Mouse (Mus musculus) embryonic facial prominence, embryonic 11.5 days (tissue): ENCODE measurements around the gene Krr1. TPM values are rescaled to one million over a fixed set of nuclear protein-coding genes. Genes with fewer than 3 reads are reported as not detected.

Experiments used
- ATAC-seq: fragments of 200-750 bp; cut with Nextera tagmentation; replicated peaks from 2 replicates; pipeline ENCODE4 v1.8.0; 2017; ENCODE audit warnings: low read depth; ENCODE audit not compliant: insufficient number of reproducible peaks, low FRiP score, low TSS enrichment
- DNase-seq: peaks from one replicate; pipeline ENCODE4 v3.0.0-alpha.2; 2015; ENCODE audit warnings: low spot score
- H3K27ac ChIP-seq: fragments of 300-500 bp; sonication (generic); replicated peaks from 2 replicates; pipeline ENCODE4 v1.5.1; 2014; ENCODE audit warnings: mild to moderate bottlenecking, low read depth, low read length, control low read depth
- H3K27me3 ChIP-seq: fragments of 300-500 bp; sonication (generic); 2 replicates; pipeline ENCODE4 v1.6.1; 2014; ENCODE audit warnings: mild to moderate bottlenecking, low read length, moderate library complexity, mixed read lengths; ENCODE audit not compliant: control insufficient read depth, insufficient read depth
- H3K36me3 ChIP-seq: fragments of 300-500 bp; sonication (generic); replicated peaks from 2 replicates; pipeline ENCODE4 v1.6.1; 2014; ENCODE audit warnings: low read depth, mild to moderate bottlenecking, low read length, moderate library complexity, mixed read lengths; ENCODE audit not compliant: control insufficient read depth, insufficient read depth
- H3K4me1 ChIP-seq: fragments of 300-500 bp; sonication (generic); 2 replicates; pipeline ENCODE4 v1.6.1; 2014; ENCODE audit warnings: low read length, mixed read lengths; ENCODE audit not compliant: control insufficient read depth, insufficient read depth
- H3K4me2 ChIP-seq: fragments of 300-500 bp; sonication (generic); 2 replicates; pipeline ENCODE4 v1.6.1; 2014; ENCODE audit warnings: low read depth, mild to moderate bottlenecking, control low read depth, low read length, moderate library complexity
- H3K4me3 ChIP-seq: fragments of 300-500 bp; sonication (generic); 2 replicates; pipeline ENCODE4 v1.5.1; 2014; ENCODE audit warnings: low read depth, low read length, control low read depth
- H3K9ac ChIP-seq: fragments of 300-500 bp; sonication (generic); replicated peaks from 2 replicates; pipeline ENCODE4 v1.6.1; 2014; ENCODE audit warnings: mild to moderate bottlenecking, control low read depth, low read length
- H3K9me3 ChIP-seq: fragments of 300-500 bp; sonication (generic); replicated peaks from 2 replicates; pipeline ENCODE4 v1.6.1; 2016; ENCODE audit warnings: mild to moderate bottlenecking, low read length, inconsistent platforms, mixed read lengths; ENCODE audit not compliant: control insufficient read depth
- WGBS: fragments of 180-500 bp; shearing (Covaris S2); extraction: QIAGEN DNeasy Blood & Tissue Kit; methylation state at CpG from one replicate; pipeline ENCODE4 v1.1.7; 2014; 5-methylcytosine and 5-hydroxymethylcytosine counted together
- polyA plus RNA-seq: library from polyadenylated mRNA; unstranded; fragments of >200 nt; fragmentation: Nextera tagmentation; extraction: Ambion mirVana; gene quantifications from 2 replicates; pipeline ENCODE4 v1.2.1, GENCODE M21; 2014

Gene Krr1
- polyA plus RNA-seq, 1 experiment from 2014 or later = 71.2 TPM

DNA sequence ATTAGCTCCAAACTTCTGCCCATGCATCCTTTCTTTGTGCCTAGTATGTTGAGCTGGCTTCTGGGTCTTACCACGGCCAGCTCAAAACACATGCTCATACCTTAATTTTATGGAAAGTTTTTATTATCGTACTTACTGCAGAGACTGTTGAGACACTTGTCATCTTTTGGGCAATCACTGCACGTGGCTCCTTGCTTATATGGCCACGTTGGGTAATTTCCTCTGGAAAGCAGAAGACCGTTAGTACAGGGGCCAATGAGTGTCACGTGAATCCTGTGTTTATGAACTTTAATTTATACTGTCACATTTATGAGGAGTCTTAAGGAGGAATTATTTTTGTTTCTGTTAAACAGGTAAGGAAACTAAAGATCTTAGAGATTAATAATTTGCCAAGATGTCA is 14.0 kb downstream of the Krr1 start:
- no peak for ATAC-seq

GRCm38 (mm10) chr10:111995803-111996548 is 23.5 kb downstream of the Krr1 start:
- 89% methylated on average over 11 of the region's 11 CpGs for WGBS

More for the DNA sequence above, 14.0 kb downstream of the Krr1 start:
- Histone ChIP-seq H3K9ac (no peak overlapping the region), H3K9me3 (no peaks in the 10 kb centered on the region), H3K27ac (no peak overlapping the region), H3K4me3 (no peak overlapping the region), H3K36me3 (peaks cover 3% of the 10 kb centered on the region), H3K4me1 (no peaks in the 10 kb centered on the region), H3K27me3 (no peaks in the 10 kb centered on the region), H3K4me2 (no peak overlapping the region)
- 92% methylated on average over 6 of the region's 6 CpGs for WGBS
- no peak for DNase-seq

GRCm38 (mm10) chr10:111996549-111996904 is 24.1 kb downstream of the Krr1 start:
- no peaks in the 10 kb centered on the region for H3K27me3 ChIP-seq
- no peaks in the 10 kb centered on the region for H3K36me3 ChIP-seq
- ATAC-seq (no peak), DNase-seq (no peak)
- no peaks in the 10 kb centered on the region for H3K9me3 ChIP-seq
- no peak overlapping the region for H3K4me3 ChIP-seq
- H3K27ac ChIP-seq = no peak overlapping the region
- no peak overlapping the region for H3K4me2 ChIP-seq
- H3K9ac ChIP-seq = no peak overlapping the region
- 93% methylated on average over 7 of the region's 7 CpGs for WGBS
- no peaks in the 10 kb centered on the region for H3K4me1 ChIP-seq

More at GRCm38 (mm10) chr10:111995803-111996548, 23.5 kb downstream of the Krr1 start:
- Histone ChIP-seq H3K4me1 (no peaks in the 10 kb centered on the region), H3K27me3 (no peaks in the 10 kb centered on the region), H3K27ac (no peak overlapping the region), H3K9me3 (no peaks in the 10 kb centered on the region), H3K4me3 (no peak overlapping the region), H3K9ac (no peak overlapping the region), H3K4me2 (no peak overlapping the region), H3K36me3 (no peaks in the 10 kb centered on the region)
- no peak for DNase-seq
- no peak for ATAC-seq

DNA sequence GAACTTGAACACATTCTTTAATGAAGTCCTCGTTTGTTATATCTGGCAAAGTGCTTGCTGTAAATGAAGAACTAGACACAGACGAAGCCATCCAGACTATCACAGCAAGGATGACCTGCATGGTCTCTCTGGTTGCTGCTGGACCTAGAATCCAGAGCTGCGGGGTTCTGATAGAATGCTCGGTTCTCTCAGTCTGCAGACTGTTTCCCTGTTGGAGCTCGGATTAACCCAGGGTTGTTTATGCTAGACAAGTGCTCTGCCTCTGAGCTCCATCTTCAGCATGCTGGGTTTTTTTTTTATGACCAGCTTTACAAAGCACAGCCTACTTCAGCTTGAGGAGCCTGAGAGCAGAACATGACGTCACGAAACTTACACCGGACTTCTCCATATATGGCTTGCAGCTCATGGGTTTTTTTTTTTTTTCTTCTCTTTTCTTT is 24.5 kb downstream of the Krr1 start:
- H3K4me3 ChIP-seq = no peak overlapping the region
- WGBS = 76% methylated on average over 8 of the region's 8 CpGs
- no peaks in the 10 kb centered on the region for H3K27me3 ChIP-seq
- H3K9ac ChIP-seq = no peak overlapping the region
- no peaks in the 10 kb centered on the region for H3K9me3 ChIP-seq
- no peak overlapping the region for H3K4me2 ChIP-seq
- no peaks in the 10 kb centered on the region for H3K36me3 ChIP-seq
- ATAC-seq = no peak
- no peak for DNase-seq
- H3K4me1 ChIP-seq = no peaks in the 10 kb centered on the region
- H3K27ac ChIP-seq = no peak overlapping the region

DNA sequence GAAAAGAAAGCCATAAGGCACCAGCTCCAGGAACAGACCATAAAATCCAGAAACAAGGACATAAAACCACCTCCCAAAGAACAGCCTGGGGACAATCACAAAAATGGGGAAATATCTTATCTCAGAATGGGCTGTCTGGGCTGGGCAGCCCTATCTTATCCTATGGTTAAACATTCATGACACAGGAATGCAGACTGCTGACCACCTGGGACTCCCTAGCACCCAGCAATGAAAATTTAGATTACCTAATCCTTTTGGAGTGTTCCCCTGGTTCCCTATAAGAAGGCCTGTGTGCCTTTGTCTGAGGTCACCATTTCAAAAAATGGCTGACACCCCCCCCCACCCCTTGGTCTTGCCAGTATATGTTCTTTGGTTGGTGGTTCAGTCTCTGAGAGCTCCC is 25.2 kb downstream of the Krr1 start:
- Histone ChIP-seq H3K4me2 (no peak overlapping the region), H3K9me3 (no peaks in the 10 kb centered on the region), H3K36me3 (no peaks in the 10 kb centered on the region), H3K9ac (no peak overlapping the region), H3K4me3 (no peak overlapping the region), H3K4me1 (no peaks in the 10 kb centered on the region), H3K27ac (no peak overlapping the region), H3K27me3 (no peaks in the 10 kb centered on the region)
- ATAC-seq (no peak), DNase-seq (no peak)

DNA sequence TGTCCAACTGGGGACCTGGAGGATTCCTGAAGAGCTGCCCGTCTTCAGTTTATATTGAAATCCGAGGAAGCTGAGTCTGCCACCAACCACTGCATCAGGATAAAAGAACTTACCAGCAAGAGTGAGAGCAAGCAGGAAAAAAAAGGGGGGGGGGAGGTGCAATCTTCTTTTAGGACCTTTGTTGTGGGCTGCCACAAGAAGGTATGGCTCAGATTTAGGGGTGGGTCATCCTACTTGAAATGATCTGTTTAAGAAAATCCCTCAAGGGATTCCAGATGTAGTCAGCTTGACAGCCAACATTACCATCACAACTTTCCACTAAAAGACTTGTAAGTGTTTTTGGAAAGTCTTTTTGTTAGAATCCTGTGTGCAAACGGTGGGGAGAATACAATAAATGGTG is 27.3 kb downstream of the Krr1 start:
- Histone ChIP-seq H3K4me2 (no peak overlapping the region), H3K9ac (no peak overlapping the region), H3K27ac (no peak overlapping the region), H3K36me3 (no peaks in the 10 kb centered on the region), H3K4me1 (no peaks in the 10 kb centered on the region), H3K27me3 (no peaks in the 10 kb centered on the region), H3K9me3 (no peaks in the 10 kb centered on the region), H3K4me3 (no peak overlapping the region)
- 52% methylated on average over 3 of the region's 3 CpGs for WGBS
- DNase-seq = no peak
- ATAC-seq = no peak

- no peak overlapping the region for H3K9ac ChIP-seq
- H3K36me3 ChIP-seq = no peaks in the 10 kb centered on the region
- WGBS = 85% methylated on average over 5 of the region's 5 CpGs
- no peak for ATAC-seq
- H3K4me3 ChIP-seq = no peak overlapping the region
- DNase-seq = no peak
- no peaks in the 10 kb centered on the region for H3K9me3 ChIP-seq
- no peak overlapping the region for H3K4me2 ChIP-seq
- no peaks in the 10 kb centered on the region for H3K27me3 ChIP-seq
- no peak overlapping the region for H3K27ac ChIP-seq
- no peaks in the 10 kb centered on the region for H3K4me1 ChIP-seq
Measured at GRCm38 (mm10) chr10:112000568-112000967, 28.1 kb downstream of the Krr1 start.

- DNase-seq (no peak), ATAC-seq (no peak)
- H3K27me3 ChIP-seq = no peaks in the 10 kb centered on the region
- no peaks in the 10 kb centered on the region for H3K36me3 ChIP-seq
- H3K4me3 ChIP-seq = no peak overlapping the region
- H3K9me3 ChIP-seq = no peaks in the 10 kb centered on the region
- no peaks in the 10 kb centered on the region for H3K4me1 ChIP-seq
- H3K4me2 ChIP-seq = no peak overlapping the region
- no peak overlapping the region for H3K9ac ChIP-seq
- WGBS = 84% methylated on average over 2 of the region's 2 CpGs
- no peak overlapping the region for H3K27ac ChIP-seq
Measured at GRCm38 (mm10) chr10:112001350-112001749, 28.9 kb downstream of the Krr1 start.
